Mouse (Mus musculus): Measurements from ENCODE around the gene H2-T3.

DNA sequence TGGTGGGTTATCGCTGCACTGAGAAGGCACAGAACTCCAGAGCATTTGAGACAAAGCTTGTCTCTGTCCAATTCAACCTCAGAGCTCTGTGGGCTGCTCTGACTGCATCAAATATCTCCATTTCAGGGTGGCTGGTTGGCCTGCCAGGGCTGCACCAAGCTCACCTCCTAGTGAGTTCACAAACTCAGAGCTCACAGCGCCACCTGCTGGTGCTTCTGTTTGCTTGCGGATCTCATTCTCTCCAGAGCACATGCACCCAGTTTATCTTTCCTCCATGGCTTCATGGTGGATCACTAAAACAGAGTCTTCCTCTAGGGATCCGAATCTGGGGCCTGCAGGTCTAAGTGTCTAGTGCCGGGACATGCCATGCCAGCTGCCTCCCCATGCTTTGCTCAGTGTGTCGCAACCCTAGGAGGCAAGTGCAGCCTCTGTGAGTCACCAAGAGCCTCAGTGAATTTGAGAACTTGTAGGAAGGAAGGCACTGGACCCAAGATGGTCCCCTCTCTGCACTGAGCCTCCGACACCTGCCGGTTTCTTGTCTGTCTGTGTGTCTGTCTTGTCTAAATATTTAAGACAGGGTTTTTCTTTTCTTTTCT is 3.6 kb upstream of the H2-T3 start:
- no peak for TF ChIP-seq GATA1 (IDR thresholded peaks at IDR 0.05; ENCODE audit: low read length)
- no peak for TF ChIP-seq TAL1 (IDR thresholded peaks at IDR 0.05; ENCODE audit: low read length)
